Mouse (Mus musculus): ENCODE measurements at regions not wholly inside any gene's neighbourhood (a gene's known extent, or its start where the extent isn't known, plus 50 kb on each side); places are given as distances from the start of the nearest gene placed in this dataset.
A peak's percentile ranks its signal among the peaks of the same experiment; 100 is the strongest.

DNA sequence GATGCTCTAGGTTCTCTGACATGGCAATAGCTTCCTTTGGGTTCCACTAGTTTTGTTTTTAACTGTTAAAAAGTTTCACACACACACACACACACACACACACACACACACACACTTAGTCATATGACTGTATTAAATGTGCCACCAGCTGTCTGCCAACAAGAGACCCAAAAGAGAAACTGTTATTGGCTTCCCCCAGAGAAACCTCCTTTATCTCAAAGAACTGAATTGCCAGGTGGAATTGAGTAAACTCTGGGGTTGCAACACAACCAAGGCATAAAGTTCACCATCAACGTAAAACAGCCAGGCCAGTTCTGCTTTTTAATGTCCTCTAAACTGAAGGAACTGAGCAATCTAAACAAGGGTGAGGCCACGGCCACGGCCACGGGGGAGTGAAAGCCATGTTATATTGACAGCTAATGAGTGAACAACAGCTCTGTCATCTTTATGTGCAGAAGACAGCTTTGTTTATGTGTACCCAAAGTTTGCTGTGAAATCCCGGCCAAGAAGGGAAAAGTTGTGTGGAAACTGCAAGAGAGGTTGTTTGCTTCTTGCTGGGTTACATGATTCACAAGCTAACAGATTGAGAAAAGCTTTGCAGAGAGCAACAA is 69.3 kb downstream of the Btg1 start:
- DNase-seq: peak; percentile 29
- Histone ChIP-seq H3K4me1 (ENCODE audit: control insufficient read depth, insufficient read depth, low read length) (peaks cover 35% of the 10 kb centered on the region), H3K4me3 (ENCODE audit: insufficient read depth, low read depth, low read length) (no peak overlapping the region), H3K36me3 (ENCODE audit: control insufficient read depth, insufficient read depth, low read length) (no peaks in the 10 kb centered on the region), H3K27me3 (replicated peaks; ENCODE audit: control insufficient read depth, insufficient read depth, low read length) (no peaks in the 10 kb centered on the region), H3K27ac (ENCODE audit: insufficient read depth, low read depth, low read length) (peak overlapping the region; percentile 96)
- 20% methylated on average over 5 of the region's 5 CpGs for WGBS
- TF ChIP-seq CTCF (conservative IDR thresholded peaks at IDR 0.05; ENCODE audit: insufficient read depth, insufficient read length, low read depth, low read length) (no peak), POLR2A (IDR thresholded peaks at IDR 0.05; ENCODE audit: low read depth, low read length) (no peak)

DNA sequence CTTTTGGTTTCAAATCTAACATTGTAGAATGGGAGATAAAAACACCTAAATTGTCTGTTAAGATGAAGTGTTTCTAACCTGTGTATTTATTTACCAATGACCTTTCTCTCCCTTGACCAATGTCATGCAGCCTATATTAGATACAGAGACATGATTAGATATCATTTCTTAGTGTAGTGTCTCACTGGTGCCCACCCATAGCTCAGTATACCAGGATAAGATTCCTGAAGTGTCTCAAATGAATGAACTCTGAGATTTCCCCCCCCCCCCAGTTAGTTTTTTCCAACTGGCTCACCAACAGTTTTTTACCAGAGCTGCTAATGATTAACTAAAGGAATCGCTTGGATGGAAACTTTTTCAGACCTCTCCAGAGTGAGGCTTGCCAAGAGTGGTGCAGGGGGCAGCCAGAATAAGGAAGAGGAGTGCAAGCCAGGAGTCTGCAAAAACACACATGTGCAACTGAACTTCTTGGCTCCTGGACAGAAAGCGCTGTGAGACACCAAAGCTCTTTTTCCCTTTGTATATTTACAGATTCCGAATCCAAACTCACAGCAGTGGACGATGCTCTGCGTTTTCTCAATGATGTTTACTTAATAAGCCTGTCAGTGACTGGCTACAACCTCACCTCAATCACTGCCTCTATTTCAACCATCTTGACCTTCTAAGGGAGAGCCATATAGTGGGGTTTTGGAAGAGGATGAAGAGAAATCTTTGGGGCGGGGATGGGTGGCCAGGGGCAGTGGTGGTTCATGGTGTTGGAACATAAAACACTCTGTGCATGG is 70.0 kb downstream of the Btg1 start:
- TF ChIP-seq POLR2A (IDR thresholded peaks at IDR 0.05; ENCODE audit: low read depth, low read length) (no peak), CTCF (conservative IDR thresholded peaks at IDR 0.05; ENCODE audit: insufficient read depth, insufficient read length, low read depth, low read length) (no peak)
- H3K27ac ChIP-seq (ENCODE audit: insufficient read depth, low read depth, low read length): peak overlapping the region; percentile 98
- H3K4me1 ChIP-seq (ENCODE audit: control insufficient read depth, insufficient read depth, low read length): peaks cover 39% of the 10 kb centered on the region
- H3K4me3 ChIP-seq (ENCODE audit: insufficient read depth, low read depth, low read length): no peak overlapping the region
- peak; percentile 95 for DNase-seq
- no peaks in the 10 kb centered on the region for H3K36me3 ChIP-seq (ENCODE audit: control insufficient read depth, insufficient read depth, low read length)
- no peaks in the 10 kb centered on the region for H3K27me3 ChIP-seq (replicated peaks; ENCODE audit: control insufficient read depth, insufficient read depth, low read length)
- 23% methylated on average over 6 of the region's 6 CpGs for WGBS

DNA sequence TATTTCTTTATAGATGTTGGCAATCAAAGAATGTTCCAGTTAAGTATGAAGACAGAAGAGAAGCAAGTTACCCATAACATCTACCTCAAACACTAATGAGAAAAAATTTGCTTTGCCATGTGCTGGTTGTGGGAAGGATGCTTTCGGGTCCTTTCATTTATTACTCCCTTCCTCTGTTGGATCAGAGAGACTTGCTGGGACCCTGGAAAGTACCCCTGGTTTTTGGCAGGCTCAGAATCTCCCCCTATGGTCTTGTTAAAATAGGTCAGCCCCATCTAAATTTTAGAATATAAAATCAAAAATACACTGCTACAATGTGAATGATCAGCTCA is 70.6 kb downstream of the Btg1 start:
- Histone ChIP-seq H3K4me3 (ENCODE audit: insufficient read depth, low read depth, low read length) (no peak overlapping the region), H3K27me3 (replicated peaks; ENCODE audit: control insufficient read depth, insufficient read depth, low read length) (no peaks in the 10 kb centered on the region), H3K27ac (ENCODE audit: insufficient read depth, low read depth, low read length) (peak overlapping the region; percentile 98), H3K36me3 (ENCODE audit: control insufficient read depth, insufficient read depth, low read length) (no peaks in the 10 kb centered on the region), H3K4me1 (ENCODE audit: control insufficient read depth, insufficient read depth, low read length) (peaks cover 39% of the 10 kb centered on the region)
- TF ChIP-seq POLR2A (IDR thresholded peaks at IDR 0.05; ENCODE audit: low read depth, low read length) (no peak), CTCF (conservative IDR thresholded peaks at IDR 0.05; ENCODE audit: insufficient read depth, insufficient read length, low read depth, low read length) (no peak)
- 60% methylated on average over 1 of the region's 1 CpGs for WGBS
- DNase-seq: no peak

DNA sequence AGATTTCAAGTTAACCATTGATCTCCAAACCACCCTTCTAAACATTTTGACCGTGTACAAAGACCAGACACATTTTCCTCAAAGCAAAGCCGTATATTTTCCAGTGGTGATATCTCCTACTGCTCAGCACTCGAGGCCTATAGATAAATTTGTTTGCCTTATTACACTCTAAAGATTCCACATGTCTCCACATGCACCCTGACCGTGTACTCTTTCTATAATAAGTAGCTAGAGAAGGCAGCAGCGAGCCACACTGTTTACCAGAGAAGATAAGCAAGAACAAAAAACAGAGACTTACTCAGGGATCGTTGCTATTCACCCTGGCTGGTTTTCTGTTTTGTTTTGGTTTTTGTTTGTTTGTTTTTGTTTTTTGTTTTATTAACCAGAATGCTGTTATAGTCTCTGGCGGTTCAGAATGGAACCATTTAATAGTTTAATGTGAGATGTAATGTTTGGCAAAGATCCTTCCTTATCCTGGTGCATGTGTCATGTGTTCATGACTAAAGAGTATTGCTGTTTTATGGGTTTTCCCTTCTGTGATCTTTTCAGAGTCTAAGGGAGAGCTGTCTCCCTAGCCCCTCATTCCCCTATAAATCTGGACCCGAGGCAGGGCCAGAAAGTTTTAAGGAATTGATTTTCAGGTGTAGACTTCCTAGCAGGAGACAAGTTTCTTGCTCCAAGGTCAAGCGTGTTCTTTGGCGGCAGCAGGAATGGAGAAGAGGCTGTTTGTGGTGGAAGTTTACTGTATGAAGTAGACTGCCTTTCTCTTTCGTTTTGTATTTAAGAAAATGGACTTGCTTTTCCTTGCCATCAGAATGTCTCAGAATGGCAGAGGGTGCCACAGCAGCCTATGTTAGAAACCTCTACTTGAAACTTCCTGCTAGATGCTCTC is 73.4 kb downstream of the Btg1 start:
- peaks cover 39% of the 10 kb centered on the region for H3K4me1 ChIP-seq (ENCODE audit: control insufficient read depth, insufficient read depth, low read length)
- H3K4me3 ChIP-seq (ENCODE audit: insufficient read depth, low read depth, low read length): no peak overlapping the region
- TF ChIP-seq CTCF (conservative IDR thresholded peaks at IDR 0.05; ENCODE audit: insufficient read depth, insufficient read length, low read depth, low read length) (no peak), POLR2A (IDR thresholded peaks at IDR 0.05; ENCODE audit: low read depth, low read length) (no peak)
- DNase-seq: peak; percentile 24
- H3K27me3 ChIP-seq (replicated peaks; ENCODE audit: control insufficient read depth, insufficient read depth, low read length): no peaks in the 10 kb centered on the region
- peak overlapping the region; percentile 96 for H3K27ac ChIP-seq (ENCODE audit: insufficient read depth, low read depth, low read length)
- 41% methylated on average over 11 of the region's 11 CpGs for WGBS
- H3K36me3 ChIP-seq (ENCODE audit: control insufficient read depth, insufficient read depth, low read length): no peaks in the 10 kb centered on the region

DNA sequence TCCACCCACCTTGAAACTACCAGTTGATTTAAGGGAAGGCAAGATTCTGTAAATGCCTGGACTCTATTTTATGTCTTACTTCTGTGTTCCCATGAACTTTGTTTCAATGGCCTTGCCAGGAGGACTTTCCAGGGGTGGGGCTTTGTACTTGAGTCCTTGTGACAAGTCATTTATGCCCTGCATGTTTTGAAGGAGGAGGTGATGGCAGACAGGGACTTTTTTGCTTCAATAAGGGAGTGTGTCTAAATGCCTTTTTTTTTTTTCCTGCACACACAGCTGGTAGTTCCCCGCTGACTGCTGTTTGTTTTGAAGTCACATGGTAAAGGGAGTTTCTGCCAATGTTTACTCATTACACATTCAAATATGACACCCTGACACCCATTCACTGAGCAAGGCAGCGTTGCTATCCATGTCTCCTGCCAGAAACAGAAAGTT is 74.1 kb downstream of the Btg1 start:
- peak overlapping the region; percentile 96 for H3K27ac ChIP-seq (ENCODE audit: insufficient read depth, low read depth, low read length)
- no peaks in the 10 kb centered on the region for H3K36me3 ChIP-seq (ENCODE audit: control insufficient read depth, insufficient read depth, low read length)
- peak; percentile 83 for DNase-seq
- peaks cover 39% of the 10 kb centered on the region for H3K4me1 ChIP-seq (ENCODE audit: control insufficient read depth, insufficient read depth, low read length)
- no peaks in the 10 kb centered on the region for H3K27me3 ChIP-seq (replicated peaks; ENCODE audit: control insufficient read depth, insufficient read depth, low read length)
- 11% methylated on average over 2 of the region's 2 CpGs for WGBS
- TF ChIP-seq CTCF (conservative IDR thresholded peaks at IDR 0.05; ENCODE audit: insufficient read depth, insufficient read length, low read depth, low read length) (no peak), POLR2A (IDR thresholded peaks at IDR 0.05; ENCODE audit: low read depth, low read length) (no peak)
- no peak overlapping the region for H3K4me3 ChIP-seq (ENCODE audit: insufficient read depth, low read depth, low read length)

DNA sequence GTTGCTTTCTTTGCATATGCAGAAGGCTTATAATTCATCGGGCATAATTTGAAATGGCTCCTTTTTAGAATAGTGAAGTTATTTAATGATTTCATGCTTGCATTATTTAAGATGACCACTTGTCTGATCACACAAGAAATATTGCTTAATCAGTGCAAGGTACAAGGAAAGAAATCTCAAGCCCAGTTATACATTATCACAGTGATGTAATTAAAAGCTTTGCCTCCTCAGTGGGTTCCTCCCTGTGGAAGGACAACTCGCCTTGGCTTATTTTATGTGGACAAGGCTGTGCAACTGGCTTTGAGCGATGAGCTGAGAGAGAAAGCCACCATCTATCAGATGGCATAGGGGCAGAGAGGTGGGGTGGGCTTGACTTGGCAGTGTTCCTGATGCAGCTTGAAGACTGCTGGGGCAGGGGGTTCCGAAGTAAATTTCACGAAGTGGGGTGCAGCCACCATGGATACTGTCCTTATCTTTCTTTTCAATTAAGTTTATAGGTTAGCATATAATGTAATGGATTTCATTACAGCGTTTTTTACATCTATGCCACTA is 74.6 kb downstream of the Btg1 start:
- Histone ChIP-seq H3K4me3 (ENCODE audit: insufficient read depth, low read depth, low read length) (no peak overlapping the region), H3K36me3 (ENCODE audit: control insufficient read depth, insufficient read depth, low read length) (no peaks in the 10 kb centered on the region), H3K27ac (ENCODE audit: insufficient read depth, low read depth, low read length) (no peak overlapping the region), H3K27me3 (replicated peaks; ENCODE audit: control insufficient read depth, insufficient read depth, low read length) (no peaks in the 10 kb centered on the region), H3K4me1 (ENCODE audit: control insufficient read depth, insufficient read depth, low read length) (peaks cover 34% of the 10 kb centered on the region)
- DNase-seq: no peak
- WGBS: 64% methylated on average over 6 of the region's 6 CpGs
- TF ChIP-seq POLR2A (IDR thresholded peaks at IDR 0.05; ENCODE audit: low read depth, low read length): no peak
- TF ChIP-seq CTCF (conservative IDR thresholded peaks at IDR 0.05; ENCODE audit: insufficient read depth, insufficient read length, low read depth, low read length): no peak

All from kidney, adult 2 months (tissue).